Mouse (Mus musculus): ENCODE results near the gene Olfr1030.
A peak's percentile ranks its signal among the peaks of the same experiment; 100 is the strongest.
"Not testable (repeated sequence)": the region's sequence is repeated elsewhere in the genome, so short reads cannot be mapped to it uniquely, and the experiment has no call there.

Olfr1030 gene

GRCm38 (mm10) chr2:85978976-85979375, at the start of gene Olfr1030:
Gene Olfr1030, plus strand, starts transcription at chr2:85979276.
- no peak for DNase-seq (ENCODE audit: low read depth, low spot score)

- DNase-seq (ENCODE audit: low read depth, low spot score): no peak
These were observed 28.9 kb upstream of the Olfr1030 start, which contains the start of gene Olfr1028 for GRCm38 (mm10) chr2:85950137-85950536. Gene Olfr1028, plus strand, starts transcription at chr2:85950437.

GRCm38 (mm10) chr2:85973595-85973994, 5.5 kb upstream of the Olfr1030 start, which contains the start of gene Olfr1029:
Gene Olfr1029, plus strand, starts transcription at chr2:85973895.
- no peak for DNase-seq (ENCODE audit: low read depth, low spot score)

GRCm38 (mm10) chr2:85990004-85990403, 10.9 kb downstream of the Olfr1030 start, which contains the start of gene Olfr1031:
Gene Olfr1031, plus strand, starts transcription at chr2:85990304.
- DNase-seq (ENCODE audit: low read depth, low spot score): no peak

GRCm38 (mm10) chr2:86005240-86005639, 26.2 kb downstream of the Olfr1030 start, which contains the start of gene Olfr1032:
Gene Olfr1032, plus strand, starts transcription at chr2:86005540.
- DNase-seq (ENCODE audit: low read depth, low spot score): no peak

GRCm38 (mm10) chr2:86020406-86020805, 41.3 kb downstream of the Olfr1030 start, which contains the start of gene Olfr1033:
Gene Olfr1033, plus strand, starts transcription at chr2:86020633.
- peak; percentile 24 for DNase-seq (ENCODE audit: low read depth, low spot score)

GRCm38 (mm10) chr2:86021518-86021917, 42.4 kb downstream of the Olfr1030 start:
- not testable (repeated sequence) for DNase-seq (ENCODE audit: low read depth, low spot score)

Data from ZHBTc4 (cell line).